Mouse (Mus musculus): ENCODE data around the gene Nicn1. TPM values are rescaled to one million over a fixed set of nuclear protein-coding genes. Genes with fewer than 3 reads are reported as not detected.
"Not testable (repeated sequence)": the region's sequence is repeated elsewhere in the genome, so short reads cannot be mapped to it uniquely, and the experiment has no call there.

Nicn1 gene
- polyA plus RNA-seq, 1 experiment, result 6.5 TPM

- WGBS, result 52% methylated on average over 6 of the region's 6 CpGs
- DNase-seq (ENCODE audit: low read depth, low spot score), result no peak
Observed at GRCm38 (mm10) chr9:108275331-108275659, 14.9 kb upstream of the Nicn1 start.

- 70% methylated on average over 10 of the region's 10 CpGs for WGBS
Observed at GRCm38 (mm10) chr9:108278697-108279450, 11.4 kb upstream of the Nicn1 start.

GRCm38 (mm10) chr9:108280071-108280828, 10.0 kb upstream of the Nicn1 start:
- no peak for DNase-seq (ENCODE audit: low read depth, low spot score)
- 13% methylated on average over 8 of the region's 8 CpGs for WGBS

More at GRCm38 (mm10) chr9:108278697-108279450, 11.4 kb upstream of the Nicn1 start:
- no peak for DNase-seq (ENCODE audit: low read depth, low spot score)

- no peak for DNase-seq (ENCODE audit: low read depth, low spot score)
- WGBS, result 8% methylated on average over 6 of the region's 6 CpGs
Observed at GRCm38 (mm10) chr9:108284410-108284809, 5.8 kb upstream of the Nicn1 start.

- WGBS, result 48% methylated on average over 6 of the region's 6 CpGs
- DNase-seq (ENCODE audit: low read depth, low spot score), result not testable (repeated sequence)
Observed at GRCm38 (mm10) chr9:108287526-108288238, 2.5 kb upstream of the Nicn1 start.

- DNase-seq (ENCODE audit: low read depth, low spot score), result no peak
- 62% methylated on average over 2 of the region's 2 CpGs for WGBS
Observed at GRCm38 (mm10) chr9:108289347-108289746, 882 bp upstream of the Nicn1 start.

GRCm38 (mm10) chr9:108290773-108291172, 544 bp downstream of the Nicn1 start:
- DNase-seq (ENCODE audit: low read depth, low spot score), result no peak
- WGBS, result 23% methylated on average over 6 of the region's 6 CpGs

GRCm38 (mm10) chr9:108296453-108297355, 6.5 kb downstream of the Nicn1 start, which contains the start of gene Amt:
Gene Amt (plus strand): TSS chr9:108296853.
- WGBS, result 32% methylated on average over 18 of the region's 18 CpGs
- no peak for DNase-seq (ENCODE audit: low read depth, low spot score)

GRCm38 (mm10) chr9:108301853-108302252, 11.6 kb downstream of the Nicn1 start:
- WGBS, result 37% methylated on average over 3 of the region's 3 CpGs
- DNase-seq (ENCODE audit: low read depth, low spot score), result no peak

GRCm38 (mm10) chr9:108304716-108305115, 14.5 kb downstream of the Nicn1 start:
- 65% methylated on average over 4 of the region's 4 CpGs for WGBS
- DNase-seq (ENCODE audit: low read depth, low spot score), result no peak

- DNase-seq (ENCODE audit: low read depth, low spot score), result no peak
- WGBS, result 0% methylated on average over 1 of the region's 1 CpGs
Observed at GRCm38 (mm10) chr9:108305170-108305569, 14.9 kb downstream of the Nicn1 start.

- peak; percentile 99 for DNase-seq (ENCODE audit: low read depth, low spot score)
- 1% methylated on average over 81 of the region's 81 CpGs for WGBS
Observed at GRCm38 (mm10) chr9:108305629-108306520, 15.6 kb downstream of the Nicn1 start, which contains the start of the genes Rhoa and Tcta. Gene Rhoa (plus strand): TSS chr9:108306129. Gene Tcta (minus strand): TSS chr9:108306160.

- WGBS, result under 1% methylated on average over 48 of the region's 51 CpGs
- no peak for DNase-seq (ENCODE audit: low read depth, low spot score)
Observed at GRCm38 (mm10) chr9:108306571-108306980, 16.3 kb downstream of the Nicn1 start.

GRCm38 (mm10) chr9:108307021-108307807, 17.0 kb downstream of the Nicn1 start:
- no peak for DNase-seq (ENCODE audit: low read depth, low spot score)
- WGBS, result under 1% methylated on average over 12 of the region's 12 CpGs

- WGBS, result 7% methylated on average over 2 of the region's 2 CpGs
- no peak for DNase-seq (ENCODE audit: low read depth, low spot score)
Observed at GRCm38 (mm10) chr9:108308141-108308540, 17.9 kb downstream of the Nicn1 start.

GRCm38 (mm10) chr9:108317572-108317971, 27.3 kb downstream of the Nicn1 start:
- DNase-seq (ENCODE audit: low read depth, low spot score), result no peak
- WGBS, result 91% methylated on average over 3 of the region's 3 CpGs

- no peak for DNase-seq (ENCODE audit: low read depth, low spot score)
- 67% methylated on average over 2 of the region's 2 CpGs for WGBS
Observed at GRCm38 (mm10) chr9:108318462-108318861, 28.2 kb downstream of the Nicn1 start.

Data from large intestine, adult 2 months (tissue).